Mouse (Mus musculus) hindbrain, postnatal 0 days (tissue): ENCODE results near the gene Ube2d1. TPM values are rescaled to one million over a fixed set of nuclear protein-coding genes. Genes with fewer than 3 reads are reported as not detected.

Experiments used
- ATAC-seq: fragments of 200-750 bp; cut with Nextera tagmentation; 2 replicates; pipeline ENCODE4 v1.8.0; 2017; ENCODE audit warnings: mild to moderate bottlenecking, moderate TSS enrichment, moderate library complexity
- DNase-seq: peaks from one replicate; pipeline ENCODE4 v3.0.0-alpha.2; 2015; ENCODE audit warnings: low spot score
- H3K27ac ChIP-seq: fragments of 300-500 bp; sonication (generic); 2 replicates; pipeline ENCODE4 v1.5.1; 2014; ENCODE audit warnings: mild to moderate bottlenecking
- H3K27me3 ChIP-seq: fragments of 300-500 bp; sonication (generic); 2 replicates; pipeline ENCODE4 v1.6.1; 2014; ENCODE audit warnings: low read length, mixed read lengths; ENCODE audit not compliant: insufficient read depth
- H3K36me3 ChIP-seq: fragments of 300-500 bp; sonication (generic); 2 replicates; pipeline ENCODE4 v1.6.1; 2014; ENCODE audit warnings: low read length, mixed read lengths; ENCODE audit not compliant: insufficient read depth
- H3K4me1 ChIP-seq: fragments of 300-500 bp; sonication (generic); 2 replicates; pipeline ENCODE4 v1.6.1; 2014; ENCODE audit warnings: antibody characterized with exemption, low read length, mixed read lengths; ENCODE audit not compliant: insufficient read depth
- H3K4me2 ChIP-seq: fragments of 300-500 bp; sonication (generic); 2 replicates; pipeline ENCODE4 v1.6.1; 2014; ENCODE audit warnings: low read depth, mild to moderate bottlenecking, low read length, moderate library complexity, mixed read lengths
- H3K4me3 ChIP-seq: fragments of 300-500 bp; sonication (generic); 2 replicates; pipeline ENCODE4 v1.5.1; 2014; ENCODE audit warnings: low read length
- H3K9ac ChIP-seq: fragments of 300-500 bp; sonication (generic); replicated peaks from 2 replicates; pipeline ENCODE4 v1.6.1; 2014; ENCODE audit warnings: mild to moderate bottlenecking, low read length, moderate library complexity, mixed read lengths
- H3K9me3 ChIP-seq: fragments of 300-500 bp; sonication (generic); 2 replicates; pipeline ENCODE4 v1.6.1; 2016; ENCODE audit warnings: low read length, mixed read lengths
- CTCF ChIP-seq: IDR thresholded peaks from 2 replicates; pipeline ENCODE4 v1.5.1; 2016; ENCODE audit warnings: antibody characterized with exemption, control low read depth, low read depth
- WGBS: fragments of 180-500 bp; shearing (Covaris S2); extraction: QIAGEN DNeasy Blood & Tissue Kit; methylation state at CpG from one replicate; pipeline ENCODE4 v1.1.7; 2014; 5-methylcytosine and 5-hydroxymethylcytosine counted together
- polyA plus RNA-seq: library from polyadenylated mRNA; unstranded; fragments of >200 nt; fragmentation: Nextera tagmentation; extraction: Ambion mirVana; gene quantifications from 2 replicates; pipeline ENCODE4 v1.2.1, GENCODE M21; 2015
- total RNA-seq: library from RNA; depleted of rRNA; stranded (reverse); fragments of >200 nt; gene quantifications from 2 replicates; pipeline ENCODE4 v1.2.3, GENCODE M21; 2014

The Ube2d1 gene
- total and polyA plus RNA-seq, 2 experiments from 2014 or later, result 58.8 to 145 TPM

DNA sequence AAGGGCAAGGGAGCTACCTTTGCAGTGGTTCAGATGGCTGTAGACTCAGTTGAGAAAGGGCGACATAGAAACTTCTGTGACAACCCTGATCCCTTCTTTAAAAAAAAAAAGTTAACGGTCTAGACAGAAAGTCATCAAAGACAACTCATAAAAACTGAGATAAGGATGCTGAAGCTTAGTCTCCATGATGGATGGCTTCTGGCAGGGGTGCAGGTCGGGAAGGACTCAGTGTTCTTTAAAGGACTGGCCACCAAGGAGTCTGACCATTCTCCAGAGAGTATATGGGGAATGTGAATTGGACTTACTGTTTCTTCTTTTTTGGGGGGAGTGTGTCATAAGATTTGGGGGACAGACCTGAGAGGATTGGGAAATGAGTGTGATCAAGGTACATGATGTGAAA, 29.5 kb upstream of the Ube2d1 start:
- Histone ChIP-seq H3K36me3 (no peaks in the 10 kb centered on the region), H3K9me3 (no peaks in the 10 kb centered on the region), H3K27ac (no peak overlapping the region), H3K9ac (no peak overlapping the region), H3K27me3 (no peaks in the 10 kb centered on the region), H3K4me3 (no peak overlapping the region), H3K4me2 (no peak overlapping the region), H3K4me1 (no peaks in the 10 kb centered on the region)
- ATAC-seq (no peak), DNase-seq (no peak)
- no peak for TF ChIP-seq CTCF
- WGBS, result 91% methylated on average over 3 of the region's 3 CpGs

DNA sequence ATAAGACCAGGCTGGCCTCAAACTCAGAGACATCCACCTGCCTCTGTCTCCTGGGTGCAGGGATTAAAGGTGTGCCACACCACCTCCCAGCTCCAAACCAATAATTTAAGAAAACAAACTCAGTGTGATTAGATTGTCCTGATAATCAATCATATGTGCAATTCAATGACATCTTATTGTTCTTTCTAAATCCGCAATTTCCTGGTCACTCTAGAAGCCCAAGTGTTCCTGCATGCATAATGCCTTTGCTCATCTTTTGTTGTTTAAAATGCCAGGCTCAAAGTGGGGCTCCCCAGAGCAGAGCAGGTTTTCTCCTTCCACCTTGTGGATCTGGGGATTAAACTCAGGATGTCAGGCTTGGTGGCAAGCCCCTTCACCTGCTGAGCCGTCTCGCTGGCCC, 25.2 kb upstream of the Ube2d1 start:
- ATAC-seq, result no peak
- 45% methylated on average over 3 of the region's 3 CpGs for WGBS
- no peak for DNase-seq
- Histone ChIP-seq H3K9me3 (no peaks in the 10 kb centered on the region), H3K27ac (no peak overlapping the region), H3K27me3 (no peaks in the 10 kb centered on the region), H3K4me3 (no peak overlapping the region), H3K9ac (no peak overlapping the region), H3K36me3 (no peaks in the 10 kb centered on the region), H3K4me2 (no peak overlapping the region), H3K4me1 (no peaks in the 10 kb centered on the region)
- TF ChIP-seq CTCF, result no peak

GRCm38 (mm10) chr10:71308199-71308598, 23.1 kb upstream of the Ube2d1 start:
- no peaks in the 10 kb centered on the region for H3K4me1 ChIP-seq
- no peaks in the 10 kb centered on the region for H3K36me3 ChIP-seq
- 90% methylated on average over 5 of the region's 5 CpGs for WGBS

GRCm38 (mm10) chr10:71306759-71307158, 21.7 kb upstream of the Ube2d1 start:
- ATAC-seq (no peak), DNase-seq (no peak)
- H3K9me3 ChIP-seq, result no peaks in the 10 kb centered on the region
- H3K36me3 ChIP-seq, result no peaks in the 10 kb centered on the region
- no peak for TF ChIP-seq CTCF
- no peak overlapping the region for H3K9ac ChIP-seq
- peak overlapping the region; percentile 33 for H3K4me2 ChIP-seq
- peak overlapping the region; percentile 8; the same call in 1 of the 2 replicates for H3K4me3 ChIP-seq
- 78% methylated on average over 6 of the region's 6 CpGs for WGBS
- no peaks in the 10 kb centered on the region for H3K4me1 ChIP-seq
- H3K27ac ChIP-seq, result no peak overlapping the region
- H3K27me3 ChIP-seq, result no peaks in the 10 kb centered on the region

More at GRCm38 (mm10) chr10:71308199-71308598, 23.1 kb upstream of the Ube2d1 start:
- no peak for TF ChIP-seq CTCF
- H3K9me3 ChIP-seq, result no peaks in the 10 kb centered on the region
- ATAC-seq, result no peak
- no peak overlapping the region for H3K27ac ChIP-seq
- no peaks in the 10 kb centered on the region for H3K27me3 ChIP-seq
- H3K4me2 ChIP-seq, result no peak overlapping the region
- DNase-seq, result no peak
- H3K9ac ChIP-seq, result no peak overlapping the region
- H3K4me3 ChIP-seq, result no peak overlapping the region

DNA sequence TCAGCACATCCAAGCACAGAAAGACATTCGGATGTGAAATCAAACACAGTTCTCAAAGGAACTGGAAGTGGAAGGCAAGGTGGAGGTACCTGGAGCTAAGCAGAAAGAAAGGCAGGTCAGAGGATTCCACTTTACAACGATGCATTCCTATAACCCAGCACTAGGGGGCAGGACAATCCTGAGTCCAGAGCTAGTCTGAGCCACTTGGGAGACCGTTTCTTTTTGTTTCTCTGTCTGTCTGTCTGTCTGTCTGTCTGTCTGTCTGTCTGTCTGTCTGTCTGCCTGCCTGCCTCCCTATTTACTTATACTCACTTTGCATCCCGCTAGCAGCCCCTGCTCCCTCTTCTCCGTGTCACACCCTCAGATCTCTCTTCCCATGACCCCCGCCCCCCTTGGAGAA, 21.1 kb upstream of the Ube2d1 start:
- Histone ChIP-seq H3K4me3 (peak overlapping the region; percentile 8), H3K4me2 (peak overlapping the region; percentile 33), H3K9ac (no peak overlapping the region), H3K4me1 (no peaks in the 10 kb centered on the region), H3K9me3 (no peaks in the 10 kb centered on the region), H3K27me3 (no peaks in the 10 kb centered on the region), H3K36me3 (no peaks in the 10 kb centered on the region), H3K27ac (no peak overlapping the region)
- TF ChIP-seq CTCF, result peak; percentile 74
- ATAC-seq (no peak), DNase-seq (peak; percentile 56)
- 23% methylated on average over 6 of the region's 6 CpGs for WGBS

- Histone ChIP-seq H3K9ac (no peak overlapping the region), H3K4me2 (no peak overlapping the region), H3K27me3 (no peaks in the 10 kb centered on the region), H3K4me3 (no peak overlapping the region), H3K4me1 (no peaks in the 10 kb centered on the region), H3K27ac (no peak overlapping the region), H3K9me3 (no peaks in the 10 kb centered on the region), H3K36me3 (no peaks in the 10 kb centered on the region)
- ATAC-seq (no peak), DNase-seq (peak; percentile 36)
- WGBS, result 31% methylated on average over 5 of the region's 5 CpGs
- peak; percentile 52 for TF ChIP-seq CTCF
These were observed 17.4 kb upstream of the Ube2d1 start for GRCm38 (mm10) chr10:71302490-71302889.

- no peaks in the 10 kb centered on the region for H3K36me3 ChIP-seq
- H3K9ac ChIP-seq, result no peak overlapping the region
- WGBS, result 85% methylated on average over 16 of the region's 16 CpGs
- no peak for TF ChIP-seq CTCF
- H3K4me3 ChIP-seq, result no peak overlapping the region
- H3K27me3 ChIP-seq, result no peaks in the 10 kb centered on the region
- no peak for ATAC-seq
- H3K4me1 ChIP-seq, result no peaks in the 10 kb centered on the region
- H3K27ac ChIP-seq, result no peak overlapping the region
- DNase-seq, result no peak
- H3K4me2 ChIP-seq, result no peak overlapping the region
- H3K9me3 ChIP-seq, result no peaks in the 10 kb centered on the region
These were observed 15.1 kb upstream of the Ube2d1 start for GRCm38 (mm10) chr10:71300161-71300560.
